Mouse (Mus musculus) hindbrain, embryonic 11.5 days (tissue): Measurements from ENCODE around the gene Cog2. TPM values are rescaled to one million over a fixed set of nuclear protein-coding genes. Genes with fewer than 3 reads are reported as not detected.

Experiments used
- ATAC-seq: fragments of 200-750 bp; cut with Nextera tagmentation; 2 replicates; pipeline ENCODE4 v1.8.0; 2017; ENCODE audit warnings: mild to moderate bottlenecking, moderate TSS enrichment, moderate library complexity; ENCODE audit not compliant: low FRiP score
- DNase-seq: peaks from one replicate; pipeline ENCODE4 v3.0.0-alpha.2; 2015; ENCODE audit warnings: low spot score
- H3K27ac ChIP-seq: fragments of 300-500 bp; sonication (generic); 2 replicates; pipeline ENCODE4 v1.5.1; 2014; ENCODE audit warnings: mild to moderate bottlenecking, low read depth, low read length
- H3K27me3 ChIP-seq: fragments of 300-500 bp; sonication (generic); 2 replicates; pipeline ENCODE4 v1.6.1; 2014; ENCODE audit warnings: mild to moderate bottlenecking, low read length, moderate library complexity, mixed read lengths; ENCODE audit not compliant: control insufficient read depth, insufficient read depth
- H3K36me3 ChIP-seq: fragments of 300-500 bp; sonication (generic); 2 replicates; pipeline ENCODE4 v1.6.1; 2014; ENCODE audit warnings: mild to moderate bottlenecking, low read length, moderate library complexity, mixed read lengths; ENCODE audit not compliant: control insufficient read depth, insufficient read depth
- H3K4me1 ChIP-seq: fragments of 300-500 bp; sonication (generic); replicated peaks from 2 replicates; pipeline ENCODE4 v1.6.1; 2014; ENCODE audit warnings: low read length, mixed read lengths; ENCODE audit not compliant: control insufficient read depth, insufficient read depth
- H3K4me2 ChIP-seq: fragments of 300-500 bp; sonication (generic); replicated peaks from 2 replicates; pipeline ENCODE4 v1.6.1; 2014; ENCODE audit warnings: mild to moderate bottlenecking, low read depth, low read length
- H3K4me3 ChIP-seq: fragments of 300-500 bp; sonication (generic); 2 replicates; pipeline ENCODE4 v1.5.1; 2014; ENCODE audit warnings: low read depth, low read length
- H3K9ac ChIP-seq: fragments of 300-500 bp; sonication (generic); 2 replicates; pipeline ENCODE4 v1.6.1; 2014; ENCODE audit warnings: low read depth, low read length
- H3K9me3 ChIP-seq: fragments of 300-500 bp; sonication (generic); 2 replicates; pipeline ENCODE4 v1.6.1; 2016; ENCODE audit warnings: low read length; ENCODE audit not compliant: control insufficient read depth
- WGBS: fragments of 180-500 bp; shearing (Covaris S2); extraction: QIAGEN DNeasy Blood & Tissue Kit; methylation state at CpG from one replicate; pipeline ENCODE4 v1.1.7; 2014; 5-methylcytosine and 5-hydroxymethylcytosine counted together
- polyA plus RNA-seq: library from polyadenylated mRNA; unstranded; fragments of >200 nt; fragmentation: Nextera tagmentation; extraction: Ambion mirVana; gene quantifications from 2 replicates; pipeline ENCODE4 v1.2.1, GENCODE M21; 2014

Gene Cog2
- polyA plus RNA-seq, 1 experiment from 2014 or later, result 35.8 TPM

DNA sequence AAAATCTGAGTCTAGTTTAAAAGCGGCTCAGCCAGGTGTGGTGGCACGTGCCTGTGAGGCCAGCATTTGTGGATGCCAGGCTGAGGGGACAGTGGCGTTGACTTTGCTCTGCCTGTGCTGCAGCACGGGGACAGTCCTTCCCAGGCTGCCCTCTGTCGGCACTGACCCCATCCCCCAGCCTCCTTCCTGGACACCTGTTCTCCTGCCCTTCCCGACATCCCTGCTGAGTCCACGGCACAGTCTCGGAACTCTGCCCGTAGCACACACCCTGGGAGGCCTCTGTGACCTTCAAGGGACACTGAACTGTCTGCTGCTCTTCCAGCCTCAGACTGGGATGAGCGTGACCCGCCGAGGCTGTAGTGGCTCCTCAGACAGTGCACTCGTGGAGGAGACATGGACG lies 9.5 kb downstream of the Cog2 start:
- Histone ChIP-seq H3K4me3 (no peak overlapping the region), H3K4me1 (no peaks in the 10 kb centered on the region), H3K4me2 (no peak overlapping the region), H3K27me3 (no peaks in the 10 kb centered on the region), H3K9ac (no peak overlapping the region), H3K9me3 (no peaks in the 10 kb centered on the region), H3K27ac (no peak overlapping the region), H3K36me3 (no peaks in the 10 kb centered on the region)
- WGBS, result 90% methylated on average over 14 of the region's 14 CpGs
- DNase-seq (no peak), ATAC-seq (no peak)

DNA sequence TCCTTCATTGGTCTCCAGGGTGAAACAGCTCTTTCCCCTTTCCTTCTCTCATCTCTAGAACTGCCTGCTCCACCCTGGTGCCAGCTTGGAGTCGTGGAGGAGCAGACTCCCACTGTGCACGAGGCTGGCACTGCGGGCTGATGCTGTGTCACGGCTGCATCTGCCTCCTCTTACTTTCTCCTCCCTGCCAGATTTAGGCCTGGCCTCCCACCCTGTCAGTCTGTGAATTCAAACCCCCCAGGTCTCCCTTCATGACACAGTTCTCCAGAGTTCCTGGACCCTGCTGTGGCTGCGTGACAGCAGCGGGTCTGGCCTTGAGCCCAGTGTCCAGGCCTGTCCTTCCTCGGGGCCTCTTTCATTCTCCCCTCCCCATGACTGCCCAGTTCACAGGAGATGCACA lies 10.0 kb downstream of the Cog2 start:
- ATAC-seq, result no peak
- Histone ChIP-seq H3K4me2 (no peak overlapping the region), H3K4me3 (no peak overlapping the region), H3K9me3 (no peaks in the 10 kb centered on the region), H3K36me3 (no peaks in the 10 kb centered on the region), H3K27ac (no peak overlapping the region), H3K9ac (no peak overlapping the region), H3K27me3 (no peaks in the 10 kb centered on the region), H3K4me1 (no peaks in the 10 kb centered on the region)
- WGBS, result 92% methylated on average over 7 of the region's 7 CpGs
- DNase-seq, result no peak

DNA sequence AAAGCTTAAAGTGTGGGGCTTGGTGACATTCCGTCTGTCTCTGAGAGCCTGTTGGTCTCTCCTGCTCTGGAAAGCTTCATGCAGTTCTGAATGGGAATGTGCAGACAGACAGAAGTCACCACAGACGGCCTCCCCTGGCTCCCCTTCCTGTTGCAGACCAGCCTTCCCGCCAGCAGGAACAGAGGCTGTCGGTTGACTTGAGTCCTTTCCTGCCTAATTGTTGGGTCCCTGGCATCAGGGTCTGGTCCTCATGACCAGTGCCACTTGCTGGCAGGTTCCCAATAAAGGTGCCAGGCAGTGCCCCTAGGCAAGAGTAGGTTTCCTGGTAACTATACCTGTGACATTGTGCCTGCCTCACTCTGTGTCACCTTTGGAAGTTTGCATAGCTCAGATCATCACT lies 10.4 kb downstream of the Cog2 start:
- no peaks in the 10 kb centered on the region for H3K9me3 ChIP-seq
- 86% methylated on average over 4 of the region's 4 CpGs for WGBS
- ATAC-seq (no peak), DNase-seq (no peak)
- no peak overlapping the region for H3K27ac ChIP-seq
- H3K36me3 ChIP-seq, result no peaks in the 10 kb centered on the region
- H3K9ac ChIP-seq, result no peak overlapping the region
- H3K4me3 ChIP-seq, result no peak overlapping the region
- no peak overlapping the region for H3K4me2 ChIP-seq
- no peaks in the 10 kb centered on the region for H3K4me1 ChIP-seq
- H3K27me3 ChIP-seq, result no peaks in the 10 kb centered on the region

DNA sequence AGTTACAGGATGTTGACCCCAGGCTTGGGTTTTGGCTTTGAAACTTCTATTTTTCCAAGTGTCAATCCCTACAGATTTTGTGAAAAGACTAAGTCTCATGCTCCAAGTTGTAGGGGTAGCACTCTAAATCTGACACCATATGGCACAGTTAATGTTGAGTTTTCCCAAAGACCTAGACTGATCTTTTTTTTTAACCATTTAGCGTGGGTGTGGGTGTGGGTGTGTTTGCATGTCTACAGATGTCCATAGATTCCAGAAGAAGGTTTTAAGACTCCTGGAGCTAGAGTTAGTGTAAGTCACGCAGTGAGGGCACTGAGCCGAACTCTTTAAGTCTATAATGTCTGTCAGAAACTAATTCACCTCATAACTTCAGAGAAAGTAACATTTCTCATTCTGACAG lies 12.1 kb downstream of the Cog2 start:
- Histone ChIP-seq H3K4me1 (no peaks in the 10 kb centered on the region), H3K27ac (no peak overlapping the region), H3K36me3 (no peaks in the 10 kb centered on the region), H3K9ac (no peak overlapping the region), H3K4me3 (no peak overlapping the region), H3K27me3 (no peaks in the 10 kb centered on the region), H3K9me3 (no peaks in the 10 kb centered on the region), H3K4me2 (no peak overlapping the region)
- ATAC-seq, result no peak
- WGBS, result 91% methylated on average over 3 of the region's 3 CpGs
- DNase-seq, result no peak

DNA sequence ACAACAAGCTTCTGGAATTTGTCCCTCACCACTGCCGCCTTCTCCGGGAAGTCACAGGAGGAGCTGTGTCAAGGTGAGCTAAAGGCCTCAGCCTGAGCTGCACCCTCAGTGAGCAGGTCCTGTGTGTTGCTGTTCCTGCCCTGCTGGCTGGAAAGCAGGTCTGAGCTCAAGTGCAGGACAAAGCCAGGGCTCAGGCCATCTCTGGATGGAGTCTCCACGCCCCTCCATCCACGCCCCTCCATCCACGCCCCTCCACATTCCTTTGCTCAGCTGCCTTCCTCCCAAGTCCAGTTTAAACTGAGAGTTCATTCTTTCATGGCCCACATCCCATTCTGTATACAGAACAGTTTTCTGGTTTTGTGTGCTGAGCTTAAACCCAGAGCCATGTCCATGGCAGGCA lies 14.9 kb downstream of the Cog2 start:
- Histone ChIP-seq H3K4me2 (no peak overlapping the region), H3K9ac (no peak overlapping the region), H3K4me3 (no peak overlapping the region), H3K4me1 (no peaks in the 10 kb centered on the region), H3K27me3 (no peaks in the 10 kb centered on the region), H3K36me3 (peaks cover 7% of the 10 kb centered on the region; the same call in 1 of the 2 replicates), H3K27ac (no peak overlapping the region), H3K9me3 (no peaks in the 10 kb centered on the region)
- no peak for DNase-seq
- ATAC-seq, result no peak
- 98% methylated on average over 5 of the region's 5 CpGs for WGBS

DNA sequence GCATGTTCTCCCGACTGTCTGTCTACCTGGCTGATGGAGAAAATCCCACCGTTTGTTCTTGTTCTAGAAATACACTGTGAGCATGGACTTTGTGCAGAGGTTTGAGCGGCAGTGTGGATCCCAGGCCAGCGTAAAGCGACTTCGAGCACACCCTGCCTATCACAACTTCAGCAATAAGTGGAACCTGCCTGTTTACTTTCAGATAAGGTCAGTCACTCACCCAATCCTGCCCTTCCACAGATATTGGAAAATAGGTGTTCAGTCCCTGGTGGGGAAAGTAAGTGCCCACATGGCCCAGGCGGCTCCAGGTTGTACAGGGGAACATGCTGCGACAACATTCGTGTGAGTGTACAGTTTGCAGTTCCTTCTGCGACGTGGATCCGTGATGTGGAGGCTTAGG lies 20.3 kb downstream of the Cog2 start:
- peaks cover 9% of the 10 kb centered on the region; the same call in 1 of the 2 replicates for H3K36me3 ChIP-seq
- no peak overlapping the region for H3K9ac ChIP-seq
- no peak for DNase-seq
- H3K9me3 ChIP-seq, result no peaks in the 10 kb centered on the region
- H3K27ac ChIP-seq, result no peak overlapping the region
- no peaks in the 10 kb centered on the region for H3K27me3 ChIP-seq
- H3K4me2 ChIP-seq, result no peak overlapping the region
- H3K4me3 ChIP-seq, result no peak overlapping the region
- WGBS, result 96% methylated on average over 12 of the region's 12 CpGs
- no peak for ATAC-seq
- H3K4me1 ChIP-seq, result no peaks in the 10 kb centered on the region

DNA sequence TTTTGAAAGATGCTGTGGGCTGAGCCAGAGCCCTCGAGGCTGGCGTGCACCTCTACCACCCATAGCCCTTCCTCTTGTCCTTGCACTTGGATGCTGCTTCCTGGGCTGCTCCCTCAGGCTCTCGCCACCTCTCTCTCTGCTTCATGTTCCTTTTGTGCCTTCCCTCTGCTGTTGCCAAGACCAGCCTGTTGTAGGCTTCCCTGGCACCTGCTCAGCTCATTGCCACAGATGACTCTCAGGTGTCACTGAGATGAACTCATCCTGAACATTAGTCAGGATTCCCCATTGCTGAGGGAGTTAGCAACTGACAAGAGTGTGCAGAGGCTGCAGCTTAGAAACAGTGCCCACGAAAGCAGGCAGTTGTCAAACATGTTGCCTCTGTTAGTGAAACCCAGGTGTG lies 21.4 kb downstream of the Cog2 start:
- 90% methylated on average over 4 of the region's 4 CpGs for WGBS
- peaks cover 9% of the 10 kb centered on the region; the same call in 1 of the 2 replicates for H3K36me3 ChIP-seq
- DNase-seq, result no peak

DNA sequence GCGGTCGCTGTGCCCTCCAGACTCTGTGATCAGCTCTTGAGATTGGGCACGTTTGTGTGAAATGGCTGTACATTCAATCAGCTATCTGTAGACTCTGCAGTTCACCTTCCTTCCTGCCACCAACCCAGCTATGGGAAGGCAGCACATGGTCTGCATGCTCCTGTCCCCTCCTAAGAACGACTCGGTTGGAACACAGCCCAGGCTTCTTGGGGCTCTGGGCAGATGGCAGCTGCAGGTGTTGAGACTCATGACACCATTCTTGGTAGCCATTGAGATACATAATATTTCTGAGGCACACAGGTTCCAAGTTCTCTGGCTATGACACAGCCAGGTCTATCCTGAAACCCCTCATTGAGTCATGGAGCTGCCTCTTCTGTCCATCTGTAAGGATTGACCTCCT lies 22.7 kb downstream of the Cog2 start:
- H3K36me3 ChIP-seq, result peaks cover 7% of the 10 kb centered on the region; the same call in 1 of the 2 replicates
- DNase-seq, result no peak

More for the DNA sequence above, 21.4 kb downstream of the Cog2 start:
- Histone ChIP-seq H3K27me3 (no peaks in the 10 kb centered on the region), H3K27ac (no peak overlapping the region), H3K9me3 (no peaks in the 10 kb centered on the region), H3K9ac (no peak overlapping the region), H3K4me1 (no peaks in the 10 kb centered on the region), H3K4me2 (no peak overlapping the region), H3K4me3 (no peak overlapping the region)
- no peak for ATAC-seq

DNA sequence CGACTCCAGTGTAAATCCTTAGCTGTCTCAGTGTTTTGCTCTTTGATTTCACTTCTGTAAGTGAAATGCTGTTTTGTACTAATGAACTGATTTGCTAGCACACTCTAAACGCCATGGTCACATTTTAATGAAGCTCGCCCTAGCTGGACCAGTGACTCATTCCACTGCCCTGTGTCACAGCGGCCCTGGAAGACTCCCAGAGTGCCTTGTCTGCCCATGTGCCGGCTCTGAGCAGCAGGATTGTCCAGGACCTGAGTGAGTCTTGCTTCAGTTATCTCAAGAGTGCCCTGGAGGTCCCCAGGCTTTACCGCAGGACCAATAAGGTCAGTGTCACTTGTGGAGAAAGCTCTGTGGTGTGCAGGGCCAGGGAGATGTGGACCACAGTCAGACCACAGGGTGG lies 25.8 kb downstream of the Cog2 start:
- no peak for ATAC-seq
- Histone ChIP-seq H3K36me3 (peaks cover 10% of the 10 kb centered on the region), H3K9me3 (no peaks in the 10 kb centered on the region), H3K4me3 (no peak overlapping the region), H3K4me2 (no peak overlapping the region), H3K4me1 (no peaks in the 10 kb centered on the region), H3K9ac (no peak overlapping the region), H3K27ac (no peak overlapping the region), H3K27me3 (no peaks in the 10 kb centered on the region)
- DNase-seq, result no peak
- 92% methylated on average over 6 of the region's 6 CpGs for WGBS

More for the DNA sequence above, 22.7 kb downstream of the Cog2 start:
- no peak overlapping the region for H3K27ac ChIP-seq
- no peaks in the 10 kb centered on the region for H3K4me1 ChIP-seq
- 97% methylated on average over 5 of the region's 5 CpGs for WGBS
- no peak for ATAC-seq
- H3K4me3 ChIP-seq, result no peak overlapping the region
- no peaks in the 10 kb centered on the region for H3K9me3 ChIP-seq
- H3K9ac ChIP-seq, result no peak overlapping the region
- H3K27me3 ChIP-seq, result no peaks in the 10 kb centered on the region
- H3K4me2 ChIP-seq, result no peak overlapping the region
